Mouse (Mus musculus) intestine, embryonic 15.5 days (tissue): ENCODE results near the gene BC029722. TPM values are rescaled to one million over a fixed set of nuclear protein-coding genes. Genes with fewer than 3 reads are reported as not detected.
"Not testable (repeated sequence)": the region's sequence is repeated elsewhere in the genome, so short reads cannot be mapped to it uniquely, and the experiment has no call there.

Experiments used
- ATAC-seq: fragments of 200-750 bp; cut with Nextera tagmentation; 2 replicates; pipeline ENCODE4 v1.8.0; 2017; ENCODE audit warnings: moderate TSS enrichment, moderate library complexity
- H3K27ac ChIP-seq: fragments of 300-500 bp; sonication (generic); 2 replicates; pipeline ENCODE4 v1.5.1; 2015; ENCODE audit warnings: mild to moderate bottlenecking, inconsistent platforms
- H3K27me3 ChIP-seq: fragments of 300-500 bp; sonication (generic); replicated peaks from 2 replicates; pipeline ENCODE4 v1.6.1; 2015; ENCODE audit warnings: inconsistent platforms
- H3K36me3 ChIP-seq: fragments of 300-500 bp; sonication (generic); 2 replicates; pipeline ENCODE4 v1.6.1; 2015; ENCODE audit warnings: inconsistent platforms
- H3K4me1 ChIP-seq: fragments of 300-500 bp; sonication (generic); replicated peaks from 2 replicates; pipeline ENCODE4 v1.6.1; 2015; ENCODE audit warnings: inconsistent platforms
- H3K4me2 ChIP-seq: fragments of 300-500 bp; sonication (generic); replicated peaks from 2 replicates; pipeline ENCODE4 v1.6.1; 2015; ENCODE audit warnings: mild to moderate bottlenecking, inconsistent platforms
- H3K4me3 ChIP-seq: fragments of 300-500 bp; sonication (generic); replicated peaks from 2 replicates; pipeline ENCODE4 v1.5.1; 2015; ENCODE audit warnings: inconsistent platforms
- H3K9ac ChIP-seq: fragments of 300-500 bp; sonication (generic); 2 replicates; pipeline ENCODE4 v1.6.1; 2015; ENCODE audit warnings: inconsistent platforms
- H3K9me3 ChIP-seq: fragments of 300-500 bp; sonication (generic); 2 replicates; pipeline ENCODE4 v1.6.1; 2016; ENCODE audit warnings: inconsistent platforms
- WGBS: fragments of 180-500 bp; shearing (Covaris S2); methylation state at CpG from one replicate; pipeline ENCODE4 v1.1.7; 2015; 5-methylcytosine and 5-hydroxymethylcytosine counted together
- polyA plus RNA-seq: library from polyadenylated mRNA; unstranded; fragments of >200 nt; fragmentation: Nextera tagmentation; extraction: Ambion mirVana; gene quantifications from 2 replicates; pipeline ENCODE4 v1.2.1, GENCODE M21; 2015

BC029722 gene
- polyA plus RNA-seq, 1 experiment from 2014 or later = 22.0 TPM

DNA sequence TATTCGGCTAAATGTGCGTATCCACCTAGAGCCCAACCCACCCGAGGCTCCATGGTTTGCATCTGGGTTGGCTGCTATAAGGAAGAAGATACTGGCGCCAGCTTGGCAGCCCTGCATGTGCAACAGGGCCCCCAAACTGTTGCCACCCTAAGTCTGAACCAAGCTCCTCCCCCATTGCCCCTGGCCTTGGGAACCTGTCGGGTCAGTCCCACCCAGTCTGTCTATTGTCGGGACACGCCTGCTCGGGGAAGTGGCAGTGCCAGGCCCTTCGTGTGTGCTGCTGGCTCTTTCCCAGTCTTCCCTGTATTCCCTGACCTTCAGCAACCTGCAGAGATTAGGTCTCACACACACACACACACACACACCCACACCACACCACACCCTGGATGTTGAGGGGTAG, 15.5 kb upstream of the BC029722 start, which contains the start of gene Fam83c:
Gene Fam83c (minus strand): TSS at position 123 of the 400 bp plus-strand sequence.
- H3K9me3 ChIP-seq = no peaks in the 10 kb centered on the region
- 0 out of 2 replicates have a peak, but pooled peaks cover 3% of the 10 kb centered on the region for H3K4me1 ChIP-seq
- H3K9ac ChIP-seq = no peak within 1 kb of the TSS
- WGBS = 57% methylated on average over 9 of the region's 9 CpGs
- no peak; the same call in 1 of the 2 replicates for ATAC-seq
- no peaks in the 10 kb centered on the region for H3K27me3 ChIP-seq
- no peak within 1 kb of the TSS for H3K4me3 ChIP-seq
- no peaks in the 10 kb centered on the region for H3K36me3 ChIP-seq
- no peak within 1 kb of the TSS for H3K4me2 ChIP-seq
- no peak within 1 kb of the TSS for H3K27ac ChIP-seq

DNA sequence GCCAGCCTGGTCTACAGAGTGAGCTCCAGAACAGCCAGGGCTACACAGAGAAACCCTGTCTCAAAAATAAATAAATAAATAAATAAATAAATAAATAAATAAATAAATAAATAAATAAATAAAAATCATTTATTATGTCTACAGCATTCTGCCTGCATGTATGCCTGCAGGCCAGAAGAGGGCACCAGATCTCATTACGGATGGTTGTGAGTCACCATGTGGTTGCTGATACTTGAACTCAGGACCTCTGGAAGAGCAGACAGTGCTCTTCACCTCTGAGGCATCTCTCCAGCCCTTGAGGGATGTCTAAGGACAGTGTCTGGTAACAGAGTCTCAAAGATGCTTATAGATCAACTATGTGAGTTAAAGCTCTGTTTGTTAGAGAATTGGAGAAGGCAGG, 12.9 kb upstream of the BC029722 start:
- H3K27me3 ChIP-seq, H3K4me1 ChIP-seq, H3K4me3 ChIP-seq, H3K9ac ChIP-seq, H3K36me3 ChIP-seq, H3K4me2 ChIP-seq, ATAC-seq, H3K27ac ChIP-seq, H3K9me3 ChIP-seq: not testable (repeated sequence)
- 81% methylated on average over 1 of the region's 1 CpGs for WGBS

DNA sequence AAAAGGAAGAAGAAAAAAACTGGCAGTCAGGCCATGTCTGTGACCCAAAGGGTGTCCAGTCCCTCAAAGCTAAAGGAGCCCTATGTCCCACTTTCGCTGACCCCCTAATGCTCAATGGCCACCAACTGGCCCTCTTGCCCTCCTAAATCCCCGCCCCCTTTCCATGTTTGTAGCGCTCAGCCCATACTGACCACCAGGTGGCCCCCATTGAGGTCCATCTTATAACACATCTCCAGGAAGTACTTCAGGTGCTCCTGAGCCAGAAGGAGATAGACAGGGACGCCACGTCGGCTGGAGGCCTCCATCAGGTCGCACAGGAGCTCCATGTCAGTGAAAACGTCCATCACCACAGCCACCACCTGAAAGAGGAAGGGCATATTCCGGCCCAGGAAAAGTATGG, 12.1 kb upstream of the BC029722 start:
- Histone ChIP-seq H3K4me1 (0 out of 2 replicates have a peak, but pooled peaks cover 3% of the 10 kb centered on the region), H3K4me2 (no peak overlapping the region)
- 57% methylated on average over 9 of the region's 9 CpGs for WGBS

DNA sequence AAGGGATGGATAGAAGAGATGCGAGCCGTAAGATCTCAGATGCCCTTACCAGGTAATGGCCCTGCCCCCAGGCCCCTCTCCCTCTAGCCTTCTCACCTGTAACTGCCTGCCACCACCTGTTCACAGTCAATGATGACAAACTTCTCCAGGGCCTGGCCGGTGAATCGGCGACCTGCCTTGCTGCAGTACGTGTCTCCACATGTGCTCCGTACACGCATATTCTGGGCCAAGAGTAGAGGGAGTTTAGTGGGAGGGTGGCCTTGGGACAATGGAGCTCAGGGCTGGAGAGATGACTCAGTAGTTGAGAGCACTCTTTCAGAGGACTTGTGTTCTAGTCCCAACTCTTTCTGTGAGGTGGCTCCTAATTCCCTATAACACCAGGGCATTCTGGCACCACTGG, 11.6 kb upstream of the BC029722 start:
- Histone ChIP-seq H3K4me1 (0 out of 2 replicates have a peak, but pooled peaks cover 3% of the 10 kb centered on the region), H3K36me3 (no peaks in the 10 kb centered on the region), H3K9me3 (no peaks in the 10 kb centered on the region), H3K9ac (no peak overlapping the region), H3K27me3 (no peaks in the 10 kb centered on the region), H3K27ac (no peak overlapping the region), H3K4me3 (no peak overlapping the region), H3K4me2 (no peak overlapping the region)
- ATAC-seq = no peak
- WGBS = 91% methylated on average over 8 of the region's 8 CpGs

More for the DNA sequence above, 12.1 kb upstream of the BC029722 start:
- H3K9me3 ChIP-seq = no peaks in the 10 kb centered on the region
- no peak overlapping the region for H3K9ac ChIP-seq
- no peak for ATAC-seq
- no peaks in the 10 kb centered on the region for H3K27me3 ChIP-seq
- H3K4me3 ChIP-seq = no peak overlapping the region
- no peaks in the 10 kb centered on the region for H3K36me3 ChIP-seq
- no peak overlapping the region for H3K27ac ChIP-seq

DNA sequence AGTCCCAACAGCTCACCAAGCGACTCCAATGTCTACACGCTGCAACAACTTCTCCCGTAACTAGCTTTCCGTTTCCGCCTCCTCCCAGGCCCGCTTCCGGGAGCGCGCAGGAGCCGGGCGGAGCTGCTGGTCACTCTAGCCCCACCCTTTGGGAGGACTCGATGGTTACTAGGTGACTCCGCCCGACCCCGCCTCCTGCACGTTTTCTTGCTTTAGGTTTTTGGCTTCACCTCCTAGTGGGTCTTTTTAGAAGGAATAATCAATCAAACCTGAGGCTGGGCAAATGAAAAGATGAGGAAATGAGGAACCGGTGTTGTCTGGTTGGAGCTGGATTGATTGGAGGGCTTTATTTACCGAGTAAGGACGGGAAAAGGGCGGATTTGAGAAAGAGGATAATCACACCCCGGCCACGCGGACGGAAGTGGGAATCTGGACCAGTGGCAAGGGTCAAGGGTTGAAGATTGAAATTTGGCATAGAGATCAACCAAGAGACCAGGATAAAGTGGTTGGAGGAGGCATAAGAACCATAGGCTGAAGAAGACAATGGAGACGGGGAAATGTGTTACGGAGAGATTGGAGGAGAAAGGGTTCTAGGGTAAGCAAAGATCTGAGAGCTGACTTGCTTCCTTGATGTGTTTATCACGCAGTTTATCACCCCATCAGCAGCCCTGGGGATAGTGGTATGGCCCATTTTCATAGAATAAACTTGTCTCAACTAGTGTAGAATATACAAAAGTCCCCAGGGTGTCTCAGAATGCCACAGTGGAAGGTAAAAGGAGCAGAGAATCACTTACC, 7.6 kb upstream of the BC029722 start, which contains the start of gene Eif6:
Gene Eif6 (minus strand): TSS at position 296 of the 795 bp plus-strand sequence.
- 0 out of 2 replicates have a peak, but pooled peaks cover 7% of the 10 kb centered on the region for H3K4me1 ChIP-seq
- peaks cover 11% of the 10 kb centered on the region for H3K36me3 ChIP-seq
- WGBS = 1% methylated on average over 27 of the region's 27 CpGs
- H3K27me3 ChIP-seq = no peaks in the 10 kb centered on the region
- ATAC-seq = peak; percentile 95
- H3K9ac ChIP-seq = peak within 1 kb of the TSS; percentile 88
- H3K4me2 ChIP-seq = peak within 1 kb of the TSS; percentile 80
- no peaks in the 10 kb centered on the region for H3K9me3 ChIP-seq
- H3K4me3 ChIP-seq = peak within 1 kb of the TSS; percentile 90
- peak within 1 kb of the TSS; percentile 94 for H3K27ac ChIP-seq

DNA sequence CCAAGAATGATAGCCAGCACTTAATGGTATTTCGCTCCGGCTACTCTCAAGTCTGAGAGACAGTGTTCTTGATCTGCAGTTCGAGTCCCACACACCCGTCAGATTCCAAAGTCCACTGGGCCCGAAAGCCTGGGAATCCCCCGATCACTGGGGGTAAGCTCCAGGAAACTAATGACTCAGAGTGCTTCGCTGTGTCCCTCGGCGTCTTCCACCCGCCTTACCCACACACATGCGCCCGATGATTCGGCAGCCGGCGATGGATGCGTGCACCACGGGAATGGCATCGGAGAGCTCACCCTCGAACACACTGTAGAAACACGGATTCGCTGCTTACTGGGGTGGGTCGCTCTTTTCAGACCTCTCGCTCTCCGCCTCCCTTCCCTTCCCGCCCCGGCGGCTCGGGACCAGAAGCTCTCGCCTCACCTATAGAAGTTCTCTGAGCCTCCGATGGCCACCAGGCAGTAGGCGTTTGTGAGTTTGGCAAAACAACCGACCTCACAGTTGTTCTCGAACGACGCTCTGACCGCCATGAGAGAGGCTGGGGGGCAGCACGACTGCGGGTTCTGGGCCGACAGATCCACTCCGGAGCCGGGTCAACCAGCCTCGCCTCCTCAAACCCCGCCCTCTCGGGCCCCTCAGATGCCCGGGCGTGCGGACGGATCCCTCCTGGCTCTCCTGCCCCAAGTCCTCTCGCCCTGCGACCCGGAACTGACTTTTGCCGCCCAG, 6.8 kb upstream of the BC029722 start:
- peak; percentile 35 for ATAC-seq
- 0 out of 2 replicates have a peak, but pooled peaks cover 7% of the 10 kb centered on the region for H3K4me1 ChIP-seq
- H3K9ac ChIP-seq = peak overlapping the region; percentile 88
- WGBS = under 1% methylated on average over 52 of the region's 52 CpGs
- H3K27me3 ChIP-seq = no peaks in the 10 kb centered on the region
- H3K27ac ChIP-seq = peak overlapping the region; percentile 94
- peaks cover 17% of the 10 kb centered on the region for H3K36me3 ChIP-seq
- peak overlapping the region; percentile 90 for H3K4me3 ChIP-seq
- H3K4me2 ChIP-seq = peak overlapping the region; percentile 80
- no peaks in the 10 kb centered on the region for H3K9me3 ChIP-seq

DNA sequence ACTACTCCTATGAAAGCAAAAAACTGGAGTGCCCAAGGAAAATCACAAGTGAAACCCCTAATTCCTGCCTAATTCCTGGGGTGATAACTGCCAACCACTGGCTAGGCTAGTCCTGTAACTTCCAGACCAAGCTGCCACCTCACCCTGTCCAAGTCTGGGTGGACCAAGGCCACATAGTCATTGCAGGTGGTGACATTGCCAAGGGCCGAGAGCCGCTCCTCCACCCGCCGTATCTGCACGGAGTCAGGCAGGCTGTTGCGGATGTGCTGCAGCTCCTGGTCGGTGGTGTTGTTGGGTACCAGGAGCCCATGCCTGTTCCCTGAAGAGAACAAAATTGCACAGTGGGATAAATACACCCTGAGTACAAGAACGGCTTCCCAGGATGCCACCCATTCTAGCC, 4.5 kb upstream of the BC029722 start:
- ATAC-seq = no peak
- H3K9ac ChIP-seq = no peak overlapping the region
- H3K27ac ChIP-seq = no peak overlapping the region
- no peaks in the 10 kb centered on the region for H3K27me3 ChIP-seq
- H3K36me3 ChIP-seq = peaks cover 17% of the 10 kb centered on the region
- peaks cover 15% of the 10 kb centered on the region for H3K4me1 ChIP-seq
- H3K4me2 ChIP-seq = no peak overlapping the region
- H3K9me3 ChIP-seq = no peaks in the 10 kb centered on the region
- no peak overlapping the region for H3K4me3 ChIP-seq
- WGBS = 95% methylated on average over 8 of the region's 8 CpGs

DNA sequence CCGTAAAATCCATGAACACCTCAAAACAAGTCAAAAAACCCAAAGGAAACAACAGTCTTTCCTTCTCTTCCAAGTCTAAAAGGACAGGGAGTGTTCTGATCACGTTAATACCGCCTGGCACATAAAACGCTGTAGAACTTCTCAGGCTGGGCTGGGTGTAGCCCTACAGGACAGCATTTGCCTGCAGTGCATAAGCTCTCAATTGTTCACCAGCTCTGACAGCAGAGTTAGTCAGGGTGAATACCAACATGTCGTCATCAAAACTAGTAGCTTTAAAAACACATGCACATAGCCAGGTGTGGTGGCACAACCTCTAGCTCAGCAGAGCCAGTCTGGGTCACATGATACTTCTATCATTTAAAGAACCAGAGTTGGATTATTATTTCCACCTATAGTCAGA, 1.6 kb upstream of the BC029722 start:
- H3K9ac ChIP-seq = no peak overlapping the region
- H3K4me1 ChIP-seq = peaks cover 26% of the 10 kb centered on the region
- no peak for ATAC-seq
- H3K27ac ChIP-seq = no peak overlapping the region
- WGBS = 86% methylated on average over 5 of the region's 5 CpGs
- no peaks in the 10 kb centered on the region for H3K27me3 ChIP-seq
- peaks cover 17% of the 10 kb centered on the region for H3K36me3 ChIP-seq
- no peak overlapping the region for H3K4me3 ChIP-seq
- H3K9me3 ChIP-seq = no peaks in the 10 kb centered on the region
- H3K4me2 ChIP-seq = no peak overlapping the region

DNA sequence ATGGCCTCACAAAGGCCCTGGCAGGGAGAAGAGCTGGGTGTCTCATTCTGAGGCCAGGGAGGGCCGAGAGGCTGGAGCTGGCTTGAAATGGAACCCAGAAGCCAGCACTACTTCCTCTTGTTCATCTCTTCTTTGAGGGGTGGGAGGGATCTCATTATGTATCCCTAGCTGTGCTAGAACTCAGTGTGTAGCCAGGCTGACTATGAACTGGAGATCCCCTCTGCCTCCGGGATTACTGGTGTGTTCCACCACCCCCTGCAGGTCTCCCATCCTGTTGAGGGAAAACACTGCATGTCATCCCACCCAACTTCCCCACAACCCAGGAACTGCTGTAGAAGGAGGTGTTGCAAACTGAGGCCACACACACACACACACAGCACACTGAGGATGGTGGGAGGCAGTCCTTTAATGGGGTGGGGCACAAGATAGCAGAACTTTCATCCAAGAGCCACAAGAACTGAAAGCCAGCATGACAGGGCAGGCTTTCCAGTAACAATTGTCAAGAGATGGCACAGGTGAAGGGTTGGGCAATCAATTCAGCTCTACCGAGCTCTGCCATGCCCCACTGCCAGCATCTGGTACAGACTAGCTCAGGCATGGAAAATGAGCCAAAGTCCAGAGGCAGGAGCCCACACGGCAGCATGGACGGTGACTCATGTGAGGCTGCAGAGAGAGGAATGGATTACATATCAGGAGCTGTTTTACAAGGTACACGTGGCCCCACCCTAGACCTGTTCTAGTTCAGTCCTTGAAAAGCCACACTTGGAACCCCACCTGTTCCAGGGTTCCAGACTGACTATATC, 424 bp upstream of the BC029722 start:
- 56% methylated on average over 6 of the region's 6 CpGs for WGBS
- no peaks in the 10 kb centered on the region for H3K9me3 ChIP-seq
- peak; percentile 76 for ATAC-seq
- peaks cover 19% of the 10 kb centered on the region for H3K4me1 ChIP-seq
- H3K9ac ChIP-seq = peak overlapping the region; percentile 77; the same call in 1 of the 2 replicates
- H3K4me2 ChIP-seq = peak overlapping the region; percentile 83
- peaks cover 17% of the 10 kb centered on the region for H3K36me3 ChIP-seq
- H3K27ac ChIP-seq = peak overlapping the region; percentile 80
- H3K4me3 ChIP-seq = peak overlapping the region; percentile 68; the same call in 1 of the 2 replicates
- no peaks in the 10 kb centered on the region for H3K27me3 ChIP-seq

DNA sequence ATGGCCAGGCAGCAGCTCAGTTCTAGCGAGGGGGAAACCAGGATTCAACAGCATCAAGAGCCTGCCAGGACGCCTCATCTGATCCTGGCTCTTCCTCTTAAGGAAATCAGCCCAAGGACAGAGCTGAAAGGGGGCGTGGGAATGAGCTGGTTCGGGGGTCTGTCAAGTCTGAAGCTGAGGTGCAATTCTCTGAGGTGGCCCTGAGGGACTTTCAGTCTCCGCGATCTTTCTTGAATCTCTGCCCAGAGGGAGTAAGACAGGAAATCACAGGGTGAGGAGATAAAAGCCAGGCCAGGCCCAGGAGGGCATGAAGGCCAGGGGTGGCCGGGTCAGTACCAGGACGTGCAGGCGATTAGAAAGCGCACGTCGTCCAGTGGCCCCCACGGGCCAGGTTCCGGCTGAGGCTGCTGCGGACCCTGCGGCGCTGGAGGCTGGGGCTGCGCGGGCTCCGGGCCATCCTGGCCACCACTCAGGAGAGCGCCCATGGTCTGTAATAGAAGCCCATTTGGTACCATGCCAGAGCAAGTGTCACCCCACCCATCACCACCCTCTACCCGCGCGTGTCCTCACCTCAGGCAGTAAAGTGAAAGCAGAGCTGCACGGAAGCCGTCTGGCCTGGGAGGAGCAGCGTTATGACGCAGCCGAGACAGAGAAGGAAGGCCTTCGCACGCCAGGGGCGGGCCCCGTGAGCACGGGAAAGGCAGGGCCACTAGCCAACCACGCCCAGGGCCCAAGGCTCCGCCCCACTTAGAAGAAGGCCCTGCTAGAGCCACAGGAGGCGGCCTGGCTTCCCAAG, 432 bp downstream of the BC029722 start:
- peak; percentile 96 for ATAC-seq
- Histone ChIP-seq H3K36me3 (peaks cover 17% of the 10 kb centered on the region), H3K27ac (peak overlapping the region; percentile 80), H3K4me3 (peak overlapping the region; percentile 68), H3K9me3 (no peaks in the 10 kb centered on the region), H3K9ac (peak overlapping the region; percentile 77), H3K4me2 (peak overlapping the region; percentile 83), H3K4me1 (peaks cover 19% of the 10 kb centered on the region), H3K27me3 (no peaks in the 10 kb centered on the region)
- WGBS = 2% methylated on average over 37 of the region's 37 CpGs
